Mouse (Mus musculus): ENCODE data around the gene Tomt.

- TF ChIP-seq POLR2A (IDR thresholded peaks at IDR 0.05; ENCODE audit: borderline replicate concordance, control insufficient read depth, low read depth, low read length) (no peak), CTCF (IDR thresholded peaks at IDR 0.05; ENCODE audit: control insufficient read depth, insufficient read depth, low read length) (no peak)
Measured at GRCm38 (mm10) chr7:101939758-101940157, 33.6 kb upstream of the Tomt start.
